Mouse (Mus musculus) stomach, embryonic 15.5 days (tissue): ENCODE data around the gene Gm17949. TPM values are rescaled to one million over a fixed set of nuclear protein-coding genes. Genes with fewer than 3 reads are reported as not detected.

ENCODE experiments used
- ATAC-seq: fragments of 200-750 bp; cut with Nextera tagmentation; 2 replicates; pipeline ENCODE4 v1.8.0; 2017; ENCODE audit warnings: low read depth, moderate number of reproducible peaks, moderate TSS enrichment; ENCODE audit not compliant: insufficient read depth, low FRiP score
- H3K27ac ChIP-seq: fragments of 300-500 bp; sonication (generic); 2 replicates; pipeline ENCODE4 v1.5.1; 2015; ENCODE audit warnings: mild to moderate bottlenecking, inconsistent platforms
- H3K27me3 ChIP-seq: fragments of 300-500 bp; sonication (generic); replicated peaks from 2 replicates; pipeline ENCODE4 v1.6.1; 2015; ENCODE audit warnings: inconsistent platforms
- H3K36me3 ChIP-seq: fragments of 300-500 bp; sonication (generic); 2 replicates; pipeline ENCODE4 v1.6.1; 2015; ENCODE audit warnings: inconsistent platforms
- H3K4me1 ChIP-seq: fragments of 300-500 bp; sonication (generic); 2 replicates; pipeline ENCODE4 v1.6.1; 2015; ENCODE audit warnings: inconsistent platforms
- H3K4me2 ChIP-seq: fragments of 300-500 bp; sonication (generic); 2 replicates; pipeline ENCODE4 v1.6.1; 2015; ENCODE audit warnings: mild to moderate bottlenecking, inconsistent platforms
- H3K4me3 ChIP-seq: fragments of 300-500 bp; sonication (generic); replicated peaks from 2 replicates; pipeline ENCODE4 v1.5.1; 2015; ENCODE audit warnings: inconsistent platforms
- H3K9ac ChIP-seq: fragments of 300-500 bp; sonication (generic); 2 replicates; pipeline ENCODE4 v1.6.1; 2015; ENCODE audit warnings: inconsistent platforms
- H3K9me3 ChIP-seq: fragments of 300-500 bp; sonication (generic); 2 replicates; pipeline ENCODE4 v1.6.1; 2016; ENCODE audit warnings: inconsistent platforms
- WGBS: fragments of 180-500 bp; shearing (Covaris S2); methylation state at CpG from one replicate; pipeline ENCODE4 v1.1.7; 2015; 5-methylcytosine and 5-hydroxymethylcytosine counted together
- polyA plus RNA-seq: library from polyadenylated mRNA; unstranded; fragments of >200 nt; fragmentation: Nextera tagmentation; extraction: Ambion mirVana; gene quantifications from 2 replicates; pipeline ENCODE4 v1.2.1, GENCODE M21; 2015

Gm17949 gene
- 0.51 and 0.58 TPM in 2 replicates for polyA plus RNA-seq

DNA sequence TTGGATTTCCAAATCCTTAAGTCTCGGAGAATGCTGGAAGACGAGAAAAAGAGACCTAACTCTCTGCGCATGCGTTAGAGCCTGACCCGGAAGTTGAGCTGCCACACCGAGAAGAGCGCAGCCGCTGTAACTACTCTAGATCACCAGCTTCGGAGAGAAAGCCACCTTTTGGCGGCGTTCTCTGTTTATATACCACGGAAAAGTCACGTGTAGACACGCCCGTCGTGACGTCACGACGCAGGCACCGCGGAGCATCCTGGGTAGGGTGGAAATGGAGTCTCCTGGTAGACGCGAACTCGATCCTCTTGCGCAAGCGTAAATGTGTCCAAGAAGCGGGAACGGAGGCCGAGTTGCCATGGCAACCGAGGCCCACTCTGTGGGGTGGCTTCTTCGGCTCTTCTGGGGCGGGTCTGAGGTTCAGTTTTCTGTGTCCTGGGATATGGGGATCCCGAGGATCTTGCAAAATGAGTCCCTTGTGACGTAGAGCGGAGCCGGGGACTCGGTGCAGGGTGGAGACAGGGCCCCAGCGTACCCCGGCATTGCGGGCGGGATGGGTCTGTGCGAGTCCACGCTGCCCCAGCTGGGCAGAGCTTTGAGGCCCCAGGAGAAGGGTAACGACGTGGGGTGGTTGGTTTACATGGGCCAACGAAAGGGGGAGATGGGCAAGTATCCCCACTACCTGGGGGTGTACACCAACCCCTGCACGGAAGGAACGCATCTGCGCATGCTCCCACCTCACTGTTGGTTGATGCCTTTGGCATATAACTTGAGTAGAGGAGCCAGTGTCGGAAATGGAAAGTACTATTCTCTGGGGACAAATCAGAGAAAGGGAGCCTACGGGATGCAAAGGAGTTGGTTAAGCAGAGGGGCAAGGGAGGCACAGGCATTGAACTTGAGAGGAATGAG is at the start of gene Gm17949, which contains the start of gene Gtf2f1:
Gene Gm17949, plus strand, starts transcription at position 234 of the 906 bp plus-strand sequence.
Gene Gtf2f1, minus strand, starts transcription at position 53 of the 906 bp plus-strand sequence.
- Histone ChIP-seq H3K4me2 (peak within 1 kb of the TSS; percentile 84), H3K36me3 (peaks cover 18% of the 10 kb centered on the region), H3K9ac (peak within 1 kb of the TSS; percentile 70), H3K9me3 (no peaks in the 10 kb centered on the region), H3K4me3 (peak within 1 kb of the TSS; percentile 70), H3K27me3 (no peaks in the 10 kb centered on the region), H3K27ac (peak within 1 kb of the TSS; percentile 94), H3K4me1 (peaks cover 6% of the 10 kb centered on the region; the same call in 1 of the 2 replicates)
- WGBS = under 1% methylated on average over 51 of the region's 51 CpGs
- ATAC-seq = peak; percentile 89

DNA sequence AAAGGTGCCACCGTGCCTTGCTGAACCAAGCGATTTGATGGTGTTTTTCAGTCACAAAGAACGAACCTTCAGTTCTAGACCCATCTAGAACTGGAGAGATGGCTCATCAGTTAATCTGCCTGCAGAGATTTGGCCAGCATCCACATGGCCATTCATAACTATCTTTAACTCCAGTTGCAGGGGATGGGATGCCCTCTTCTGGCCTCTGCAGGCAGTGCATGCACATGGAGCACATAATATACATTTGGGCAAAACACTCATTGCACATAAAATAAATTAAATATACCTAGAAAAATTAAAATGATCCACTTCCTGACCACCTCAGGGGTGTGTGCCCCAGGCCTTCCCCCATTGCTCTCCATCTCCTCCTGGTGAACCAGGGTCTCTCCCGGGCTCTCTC is 49.4 kb upstream of the Gm17949 start:
- no peaks in the 10 kb centered on the region for H3K27me3 ChIP-seq
- H3K4me3 ChIP-seq = no peak overlapping the region
- no peak overlapping the region for H3K4me2 ChIP-seq
- no peak overlapping the region for H3K27ac ChIP-seq
- no peak overlapping the region for H3K9ac ChIP-seq
- H3K9me3 ChIP-seq = no peaks in the 10 kb centered on the region
- no peak for ATAC-seq
- no peaks in the 10 kb centered on the region for H3K36me3 ChIP-seq
- 85% methylated on average over 4 of the region's 4 CpGs for WGBS
- no peaks in the 10 kb centered on the region for H3K4me1 ChIP-seq

DNA sequence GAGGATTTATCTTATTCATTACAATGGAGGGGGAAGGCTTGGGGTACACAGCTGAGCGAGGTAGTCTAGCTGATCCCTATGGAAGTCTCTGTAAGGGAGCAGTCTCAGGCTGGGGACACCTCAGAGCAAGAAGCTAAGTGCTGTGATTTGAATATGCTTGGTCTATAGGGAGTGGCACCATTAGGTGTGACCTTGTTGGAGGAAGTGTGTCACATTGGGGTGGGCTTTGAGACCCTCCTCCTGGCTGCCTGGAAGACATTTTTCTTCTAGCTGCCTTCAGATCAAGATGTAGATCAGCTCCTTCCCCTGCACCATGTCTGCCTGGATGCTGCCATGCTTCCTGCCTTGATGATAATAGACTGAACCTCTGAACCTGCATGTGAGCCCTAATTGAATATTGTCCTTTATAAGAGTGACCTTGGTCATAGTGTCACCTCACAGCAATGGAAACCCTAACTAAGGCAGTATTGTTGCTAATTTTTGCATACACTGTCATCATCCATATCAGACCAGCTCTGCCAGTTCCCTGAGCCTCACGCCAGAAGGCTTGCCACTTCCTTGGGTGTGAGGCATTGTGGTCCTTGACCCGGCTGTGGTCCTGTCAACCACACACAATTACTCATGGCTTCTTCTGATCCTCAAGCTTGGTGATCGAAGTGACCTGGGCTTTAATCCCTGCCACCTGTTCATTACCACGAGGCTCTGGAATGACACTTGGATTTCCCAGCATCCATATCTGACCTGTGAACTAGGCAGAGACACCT is 48.4 kb upstream of the Gm17949 start:
- H3K36me3 ChIP-seq = no peaks in the 10 kb centered on the region
- H3K4me1 ChIP-seq = no peaks in the 10 kb centered on the region
- no peak for ATAC-seq
- no peak overlapping the region for H3K4me3 ChIP-seq
- H3K4me2 ChIP-seq = no peak overlapping the region
- H3K9ac ChIP-seq = no peak overlapping the region
- H3K27ac ChIP-seq = no peak overlapping the region
- no peaks in the 10 kb centered on the region for H3K9me3 ChIP-seq
- no peaks in the 10 kb centered on the region for H3K27me3 ChIP-seq
- 72% methylated on average over 5 of the region's 5 CpGs for WGBS

DNA sequence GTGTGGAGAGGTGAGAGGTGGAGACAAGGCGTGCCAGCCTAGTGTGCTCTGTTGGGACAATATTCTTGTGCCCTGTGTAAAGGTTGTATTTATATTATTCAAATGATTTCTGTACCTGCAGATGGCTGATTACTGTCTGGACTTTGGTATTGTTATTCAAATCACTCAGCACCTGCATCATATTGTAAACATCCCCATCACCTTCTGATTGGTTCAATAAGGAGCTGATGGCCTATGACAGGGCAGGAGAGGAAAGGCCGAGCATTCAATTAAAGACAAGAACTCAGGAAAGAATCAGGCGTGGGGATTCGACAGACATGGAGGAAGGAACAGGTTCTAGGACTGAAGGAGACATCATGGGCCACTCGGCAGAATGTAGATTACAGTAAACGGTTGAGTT is 47.6 kb upstream of the Gm17949 start:
- H3K4me3 ChIP-seq = no peak overlapping the region
- H3K9ac ChIP-seq = no peak overlapping the region
- H3K36me3 ChIP-seq = no peaks in the 10 kb centered on the region
- no peaks in the 10 kb centered on the region for H3K4me1 ChIP-seq
- WGBS = 74% methylated on average over 6 of the region's 6 CpGs
- H3K9me3 ChIP-seq = no peaks in the 10 kb centered on the region
- no peak overlapping the region for H3K4me2 ChIP-seq
- H3K27ac ChIP-seq = no peak overlapping the region
- H3K27me3 ChIP-seq = no peaks in the 10 kb centered on the region
- ATAC-seq = no peak

DNA sequence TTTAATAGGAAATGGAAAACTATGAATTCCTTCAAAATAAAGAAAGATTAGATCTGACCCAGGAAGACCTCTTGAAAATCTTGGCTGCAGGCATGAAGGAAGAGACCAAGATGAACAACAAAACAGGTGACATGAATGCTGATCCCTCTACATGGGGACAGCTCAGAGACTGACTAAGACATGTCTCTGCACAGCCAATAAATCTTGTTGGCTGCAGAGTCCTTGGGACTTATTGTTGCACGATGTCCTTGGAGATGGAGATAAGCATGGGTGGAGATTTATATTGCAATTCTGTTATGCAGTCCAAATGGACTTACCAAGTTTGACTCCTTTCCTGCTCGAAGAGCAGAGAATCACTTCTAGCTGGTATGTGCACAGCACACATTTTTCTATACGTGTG is 41.9 kb upstream of the Gm17949 start:
- H3K9ac ChIP-seq = no peak overlapping the region
- no peaks in the 10 kb centered on the region for H3K36me3 ChIP-seq
- no peak overlapping the region for H3K4me2 ChIP-seq
- no peak for ATAC-seq
- no peaks in the 10 kb centered on the region for H3K4me1 ChIP-seq
- H3K4me3 ChIP-seq = no peak overlapping the region
- WGBS = 54% methylated on average over 3 of the region's 3 CpGs
- no peaks in the 10 kb centered on the region for H3K9me3 ChIP-seq
- H3K27ac ChIP-seq = no peak overlapping the region
- H3K27me3 ChIP-seq = no peaks in the 10 kb centered on the region

DNA sequence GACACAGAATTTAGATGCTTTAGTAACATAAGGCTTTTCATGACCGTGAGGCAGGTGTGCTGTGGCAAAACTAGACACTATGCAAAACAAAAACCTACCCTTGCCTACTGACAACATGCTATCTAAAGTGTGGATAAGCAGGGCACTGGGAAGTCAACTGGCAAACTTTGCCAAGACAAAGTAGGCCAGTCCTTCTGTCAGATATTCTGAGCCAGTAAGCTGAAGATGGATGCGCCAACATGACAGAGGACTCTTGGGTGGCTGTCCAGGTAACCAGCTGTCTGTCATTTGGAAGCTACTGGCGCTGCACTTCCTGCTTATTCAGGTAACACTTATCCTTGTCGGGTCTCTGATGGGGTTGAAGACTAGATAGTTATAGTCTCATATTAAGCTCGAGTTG is 41.2 kb upstream of the Gm17949 start:
- Histone ChIP-seq H3K9me3 (no peaks in the 10 kb centered on the region), H3K9ac (no peak overlapping the region), H3K27me3 (no peaks in the 10 kb centered on the region), H3K27ac (no peak overlapping the region), H3K4me2 (no peak overlapping the region), H3K4me1 (no peaks in the 10 kb centered on the region), H3K4me3 (no peak overlapping the region), H3K36me3 (no peaks in the 10 kb centered on the region)
- ATAC-seq = no peak
- 64% methylated on average over 5 of the region's 5 CpGs for WGBS

DNA sequence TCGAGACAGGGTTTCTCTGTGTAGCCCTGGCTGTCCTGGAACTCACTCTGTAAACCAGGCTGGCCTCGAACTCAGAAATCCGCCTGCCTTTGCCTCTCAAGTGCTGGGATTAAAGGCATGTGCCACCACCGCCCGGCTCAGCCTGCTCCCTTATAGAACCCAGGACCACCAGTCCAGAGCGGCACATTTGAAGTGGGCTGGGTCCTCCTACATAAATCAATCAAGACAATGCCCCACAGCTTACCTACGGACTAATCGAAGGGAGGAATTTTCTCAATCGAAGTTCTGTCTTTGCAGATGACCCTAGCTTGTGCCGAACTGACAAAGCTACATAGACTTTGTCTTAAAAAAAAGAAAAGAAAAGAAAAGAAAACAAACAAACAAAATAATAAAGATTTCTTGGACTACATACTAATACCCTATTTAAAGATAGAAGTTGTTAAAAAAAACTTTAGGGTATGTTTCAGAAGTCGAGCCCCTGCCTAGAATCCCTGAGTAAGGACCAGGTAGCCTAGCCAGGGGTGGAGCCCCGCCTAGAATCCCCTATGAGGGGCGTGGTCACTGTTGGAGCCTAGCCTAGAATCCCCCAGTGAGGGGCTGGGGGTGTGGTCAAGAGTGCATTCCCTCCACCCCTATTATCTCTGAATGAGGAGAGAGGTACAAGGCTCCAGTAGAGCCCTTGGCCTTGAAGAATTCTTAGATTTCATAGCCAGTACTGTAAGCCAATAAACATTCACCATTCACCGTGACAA is 37.1 kb upstream of the Gm17949 start:
- ATAC-seq = no peak
- no peak overlapping the region for H3K4me2 ChIP-seq
- no peaks in the 10 kb centered on the region for H3K4me1 ChIP-seq
- H3K27ac ChIP-seq = no peak overlapping the region
- no peaks in the 10 kb centered on the region for H3K27me3 ChIP-seq
- no peak overlapping the region for H3K9ac ChIP-seq
- no peaks in the 10 kb centered on the region for H3K36me3 ChIP-seq
- no peaks in the 10 kb centered on the region for H3K9me3 ChIP-seq
- 59% methylated on average over 13 of the region's 14 CpGs for WGBS
- H3K4me3 ChIP-seq = no peak overlapping the region

DNA sequence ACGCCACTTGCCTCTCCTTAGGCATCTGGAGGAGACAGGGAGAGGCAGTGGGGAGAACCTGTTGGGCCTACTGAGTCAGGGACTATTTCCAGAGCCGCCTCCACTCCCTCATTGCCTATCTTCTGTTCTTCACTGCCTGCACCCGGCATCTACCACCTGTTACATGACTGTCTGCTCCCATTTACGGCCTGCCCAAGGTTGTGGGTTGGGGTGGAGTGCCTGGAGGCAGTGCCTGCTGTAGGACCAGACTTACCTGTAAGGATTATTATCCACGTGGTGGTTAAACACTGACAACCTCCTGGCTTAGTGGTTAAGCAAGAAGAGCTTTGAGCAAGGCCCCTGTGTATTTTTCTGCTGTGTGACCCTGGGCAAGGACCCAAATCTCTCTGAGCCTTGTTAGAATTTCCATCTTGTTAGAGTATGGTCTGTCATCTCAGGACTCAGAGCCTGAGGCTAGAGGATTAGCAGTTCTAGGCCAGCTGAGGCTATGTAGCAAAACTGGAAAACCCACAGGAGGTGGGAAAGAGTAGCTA is 36.5 kb upstream of the Gm17949 start:
- no peak for ATAC-seq

DNA sequence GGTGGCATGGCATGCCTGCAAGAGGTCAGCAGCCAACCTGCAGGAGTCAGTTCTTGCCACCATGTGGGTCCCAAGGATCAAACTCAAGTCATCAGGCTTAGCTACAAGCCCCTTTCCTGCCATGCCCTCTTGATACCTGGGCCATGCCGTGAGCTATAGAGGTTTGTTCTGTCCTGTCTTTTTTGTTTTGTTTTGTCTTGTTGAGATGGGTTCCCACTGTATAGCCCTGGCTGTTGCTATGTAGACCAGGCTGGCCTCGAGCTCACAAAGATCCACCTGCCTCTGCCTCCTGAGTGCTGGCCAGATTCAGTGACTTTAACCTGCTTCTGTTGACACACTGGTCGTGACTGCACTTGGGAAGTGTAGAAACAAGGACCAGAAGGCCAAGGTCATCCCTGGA is 35.9 kb upstream of the Gm17949 start:
- Histone ChIP-seq H3K36me3 (no peaks in the 10 kb centered on the region), H3K4me3 (no peak overlapping the region), H3K27me3 (no peaks in the 10 kb centered on the region), H3K4me1 (no peaks in the 10 kb centered on the region), H3K9me3 (no peaks in the 10 kb centered on the region), H3K9ac (no peak overlapping the region), H3K27ac (no peak overlapping the region), H3K4me2 (no peak overlapping the region)
- 70% methylated on average over 3 of the region's 3 CpGs for WGBS
- no peak for ATAC-seq

More for the DNA sequence above, 36.5 kb upstream of the Gm17949 start:
- Histone ChIP-seq H3K9me3 (no peaks in the 10 kb centered on the region), H3K36me3 (no peaks in the 10 kb centered on the region), H3K9ac (no peak overlapping the region), H3K4me2 (no peak overlapping the region), H3K27ac (no peak overlapping the region), H3K4me3 (no peak overlapping the region), H3K4me1 (no peaks in the 10 kb centered on the region), H3K27me3 (no peaks in the 10 kb centered on the region)
- WGBS = 58% methylated on average over 5 of the region's 5 CpGs

DNA sequence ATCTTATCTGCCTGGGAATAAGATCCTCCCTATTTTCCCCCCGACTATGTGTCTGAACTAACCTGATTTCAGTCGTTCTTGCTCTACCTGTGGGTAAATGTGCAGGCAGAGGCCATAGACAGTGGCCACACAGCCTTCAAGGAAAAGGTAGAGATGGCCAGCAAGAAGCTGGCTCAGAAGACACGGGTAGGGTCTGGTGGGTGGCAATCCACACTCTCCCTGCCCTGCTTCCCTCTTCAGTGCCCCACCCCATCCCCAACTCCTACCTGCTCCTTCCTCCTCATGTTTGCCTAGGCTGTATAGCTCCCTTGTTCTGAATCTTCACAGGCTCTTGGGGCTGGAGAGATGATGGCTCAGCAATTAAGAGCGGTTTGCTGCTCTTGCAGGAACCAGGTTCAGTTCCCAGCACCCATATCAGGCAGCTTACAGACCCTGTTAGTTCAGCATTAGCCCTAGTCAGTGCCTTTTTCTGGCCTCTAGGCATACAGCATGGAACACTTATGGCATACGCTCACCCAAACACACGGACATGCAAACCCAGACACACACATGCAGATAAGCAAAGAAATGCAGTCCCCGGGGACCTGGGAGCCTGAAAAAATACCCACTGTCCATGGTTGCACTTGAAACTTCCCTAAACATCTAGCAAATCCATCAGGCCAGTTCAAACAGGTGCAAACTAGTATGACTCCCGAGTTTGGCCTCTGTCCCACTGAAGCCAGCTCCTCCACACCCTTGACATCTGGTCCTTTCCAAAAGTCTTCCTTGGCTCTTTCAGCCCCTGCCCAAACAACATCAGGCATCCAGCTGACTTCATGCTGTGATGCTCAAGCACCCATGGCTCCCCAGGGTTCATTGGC is 34.5 kb upstream of the Gm17949 start:
- no peaks in the 10 kb centered on the region for H3K27me3 ChIP-seq
- H3K4me1 ChIP-seq = no peaks in the 10 kb centered on the region
- H3K9me3 ChIP-seq = no peaks in the 10 kb centered on the region
- no peak overlapping the region for H3K9ac ChIP-seq
- H3K4me2 ChIP-seq = no peak overlapping the region
- H3K27ac ChIP-seq = no peak overlapping the region
- WGBS = 70% methylated on average over 8 of the region's 8 CpGs
- no peaks in the 10 kb centered on the region for H3K36me3 ChIP-seq
- no peak overlapping the region for H3K4me3 ChIP-seq
- 0 out of 2 replicates have a peak, but pooled peaks have one; percentile 26 for ATAC-seq

DNA sequence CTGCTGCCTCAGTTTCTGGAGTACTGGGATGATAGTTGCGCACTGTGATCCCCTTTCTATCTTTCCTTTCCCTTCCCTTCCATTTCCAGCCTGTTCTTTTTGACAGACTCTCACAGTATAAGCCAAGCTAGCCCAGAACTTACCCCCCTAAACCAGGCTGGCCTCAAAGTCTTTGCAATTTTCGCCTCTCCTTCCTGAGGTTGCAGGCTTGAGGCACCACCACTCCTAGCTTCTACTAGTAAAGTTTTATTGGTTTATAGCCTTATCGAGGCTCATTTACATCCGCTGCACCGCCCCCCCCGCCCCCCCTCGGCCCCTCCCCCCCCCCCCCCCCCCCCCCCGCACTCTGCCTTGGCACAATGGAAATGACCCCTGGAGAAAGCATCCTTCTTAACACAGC is 31.7 kb upstream of the Gm17949 start:
- H3K4me3 ChIP-seq = no peak overlapping the region
- H3K9me3 ChIP-seq = no peaks in the 10 kb centered on the region
- WGBS = 57% methylated on average over 4 of the region's 8 CpGs
- no peak overlapping the region for H3K4me2 ChIP-seq
- no peaks in the 10 kb centered on the region for H3K27me3 ChIP-seq
- H3K27ac ChIP-seq = no peak overlapping the region
- no peaks in the 10 kb centered on the region for H3K36me3 ChIP-seq
- H3K4me1 ChIP-seq = no peaks in the 10 kb centered on the region
- no peak overlapping the region for H3K9ac ChIP-seq
- ATAC-seq = no peak
